Mouse (Mus musculus) B cell, adult 2 months (primary cell): ENCODE data around the gene Slc4a4.

Experiments used
- DNase-seq, 2 experiments: peaks; one replicate each; pipeline ENCODE4 v3.0.0; 2022

Slc4a4 gene

GRCm38 (mm10) chr5:88917630-88918029 is 31.0 kb downstream of the Slc4a4 start:
- DNase-seq, result no peak

GRCm38 (mm10) chr5:88918538-88918937 is 31.9 kb downstream of the Slc4a4 start:
- no peak for DNase-seq

- DNase-seq, result no peak
Observed at GRCm38 (mm10) chr5:88925576-88925975, 39.0 kb downstream of the Slc4a4 start.

GRCm38 (mm10) chr5:88928201-88928916 is 41.7 kb downstream of the Slc4a4 start:
- DNase-seq, result peak; percentile 1 to 7

- no peak for DNase-seq
Observed at GRCm38 (mm10) chr5:88929392-88930094, 42.9 kb downstream of the Slc4a4 start.

- no peak for DNase-seq
Observed at GRCm38 (mm10) chr5:88930129-88930528, 43.5 kb downstream of the Slc4a4 start.

GRCm38 (mm10) chr5:88930611-88931010 is 44.0 kb downstream of the Slc4a4 start:
- no peak for DNase-seq

- no peak for DNase-seq
Observed at GRCm38 (mm10) chr5:88931176-88931575, 44.6 kb downstream of the Slc4a4 start.

- DNase-seq, result no peak
Observed at GRCm38 (mm10) chr5:88933454-88933853, 46.8 kb downstream of the Slc4a4 start.

GRCm38 (mm10) chr5:88933946-88934345 is 47.3 kb downstream of the Slc4a4 start:
- no peak for DNase-seq

- no peak for DNase-seq
Observed at GRCm38 (mm10) chr5:88938208-88938607, 51.6 kb downstream of the Slc4a4 start.

GRCm38 (mm10) chr5:88939151-88939550 is 52.5 kb downstream of the Slc4a4 start:
- no peak for DNase-seq

GRCm38 (mm10) chr5:88939782-88940181 is 53.2 kb downstream of the Slc4a4 start:
- no peak for DNase-seq

GRCm38 (mm10) chr5:88941905-88942304 is 55.3 kb downstream of the Slc4a4 start:
- no peak for DNase-seq

- DNase-seq, result no peak
Observed at GRCm38 (mm10) chr5:88945661-88946339, 59.2 kb downstream of the Slc4a4 start.

- no peak for DNase-seq
Observed at GRCm38 (mm10) chr5:88950337-88950736, 63.7 kb downstream of the Slc4a4 start.

GRCm38 (mm10) chr5:88952757-88953577 is 66.3 kb downstream of the Slc4a4 start:
- DNase-seq, result peak; percentile 1 to 2

GRCm38 (mm10) chr5:88957735-88958134 is 71.1 kb downstream of the Slc4a4 start:
- DNase-seq, result no peak

GRCm38 (mm10) chr5:88958966-88959365 is 72.3 kb downstream of the Slc4a4 start:
- DNase-seq, result no peak

GRCm38 (mm10) chr5:88959412-88959811 is 72.8 kb downstream of the Slc4a4 start:
- DNase-seq, result no peak

- no peak for DNase-seq
Observed at GRCm38 (mm10) chr5:88960342-88961105, 73.9 kb downstream of the Slc4a4 start.

- DNase-seq, result no peak
Observed at GRCm38 (mm10) chr5:88961351-88961761, 74.7 kb downstream of the Slc4a4 start.
